Mouse (Mus musculus): ENCODE measurements around the gene Amigo1.

DNA sequence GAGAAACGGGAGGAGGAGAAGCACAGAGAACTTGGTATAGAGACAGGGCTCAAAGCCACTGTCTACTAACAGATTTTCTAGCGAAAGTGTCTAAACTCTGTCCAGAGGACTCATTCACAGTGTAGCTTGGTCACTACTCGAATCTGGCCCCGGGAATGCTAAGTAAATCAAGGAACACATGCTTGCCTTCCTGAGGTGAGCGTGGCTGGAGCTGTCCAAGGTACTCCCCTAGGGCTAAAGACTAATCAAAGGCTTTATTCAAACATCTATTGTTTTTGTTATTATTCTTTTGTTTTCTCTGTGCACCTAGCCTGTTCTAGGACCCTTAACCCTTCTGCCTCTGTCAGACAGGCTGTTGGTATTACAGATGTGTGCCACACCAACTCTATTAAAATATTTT is 28.6 kb downstream of the Amigo1 start:
- TF ChIP-seq GATA1 (IDR thresholded peaks at IDR 0.05; ENCODE audit: low read length) (no peak), TAL1 (IDR thresholded peaks at IDR 0.05; ENCODE audit: low read length) (no peak)

Measured in erythroblast, embryonic 14.5 days (primary cell).